Mouse (Mus musculus): ENCODE measurements around the gene Samd9l. TPM values are rescaled to one million over a fixed set of nuclear protein-coding genes. Genes with fewer than 3 reads are reported as not detected.
"Not testable (repeated sequence)": the region's sequence is repeated elsewhere in the genome, so short reads cannot be mapped to it uniquely, and the experiment has no call there.

The Samd9l gene
- polyA plus RNA-seq, 1 experiment from 2014 or later = 0.71 TPM

DNA sequence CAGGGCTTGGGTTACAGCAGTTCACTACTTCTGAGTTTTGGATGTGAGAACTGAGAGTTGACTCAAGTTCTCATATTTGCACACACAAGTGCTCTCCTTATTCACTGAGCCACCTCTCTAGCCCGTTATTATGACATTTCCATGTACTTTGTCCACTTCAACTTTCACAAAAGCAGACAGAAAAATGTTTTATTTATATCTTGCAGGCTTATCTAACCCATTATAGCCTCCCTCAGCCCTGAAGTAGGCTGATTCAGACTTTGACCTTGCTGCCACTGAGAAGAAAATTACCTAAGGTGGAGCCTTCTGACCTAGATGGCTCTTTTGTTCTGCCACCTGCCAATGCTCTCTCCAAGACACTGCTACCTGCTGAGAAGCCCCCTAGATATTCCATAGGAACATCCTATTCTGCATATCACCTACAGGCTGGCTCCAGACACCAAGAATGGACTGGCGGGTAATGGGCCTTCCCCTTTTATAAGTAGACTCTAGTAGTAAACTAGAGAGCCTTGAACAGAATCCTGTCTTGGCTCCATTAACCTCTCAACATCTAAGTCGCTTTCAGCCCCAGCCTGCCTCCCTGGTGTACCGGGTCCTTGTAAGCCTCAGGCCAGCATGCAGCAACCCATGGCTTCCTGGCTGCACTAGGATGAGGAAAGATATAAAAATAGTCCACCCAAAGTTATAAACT is 3.3 kb downstream of the Samd9l start:
- not testable (repeated sequence) for H3K27me3 ChIP-seq (ENCODE audit: control insufficient read depth, insufficient read depth, low read length); H3K4me1 ChIP-seq (ENCODE audit: control insufficient read depth, insufficient read depth, low read length); H3K4me3 ChIP-seq (ENCODE audit: low read depth, low read length); H3K36me3 ChIP-seq (ENCODE audit: control insufficient read depth, insufficient read depth, low read length); H3K27ac ChIP-seq (ENCODE audit: low read depth, low read length); ATAC-seq (ENCODE audit: low read depth); H3K9me3 ChIP-seq (ENCODE audit: control insufficient read depth, low read length); H3K9ac ChIP-seq (replicated peaks; ENCODE audit: low read depth, low read length); H3K4me2 ChIP-seq (ENCODE audit: low read depth, low read length)
- WGBS = 69% methylated on average over 4 of the region's 4 CpGs

DNA sequence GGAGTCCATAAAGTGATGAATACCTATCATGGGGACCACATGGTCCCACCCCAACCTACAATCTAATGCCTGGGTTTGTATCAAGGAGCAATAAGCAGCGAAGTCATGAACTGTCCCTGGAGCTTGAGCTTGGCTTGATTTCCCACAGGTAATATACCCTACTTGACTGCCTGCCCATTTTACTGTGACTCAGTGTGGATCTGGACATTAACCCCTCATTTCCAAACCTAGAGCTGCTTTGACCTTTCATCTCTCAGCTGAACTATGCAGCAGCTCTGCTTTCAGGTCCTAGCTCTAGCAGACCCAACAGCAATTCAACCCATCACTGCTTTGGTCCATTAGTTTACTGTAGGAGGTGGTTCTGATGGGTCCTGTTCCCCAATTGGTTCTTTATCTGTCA is 9.4 kb downstream of the Samd9l start:
- 78% methylated on average over 1 of the region's 1 CpGs for WGBS
- no peak overlapping the region for H3K9ac ChIP-seq (replicated peaks; ENCODE audit: low read depth, low read length)
- H3K4me1 ChIP-seq (ENCODE audit: control insufficient read depth, insufficient read depth, low read length) = no peaks in the 10 kb centered on the region
- H3K4me2 ChIP-seq (ENCODE audit: low read depth, low read length) = no peak overlapping the region
- no peak overlapping the region for H3K27ac ChIP-seq (ENCODE audit: low read depth, low read length)
- no peak overlapping the region for H3K4me3 ChIP-seq (ENCODE audit: low read depth, low read length)
- no peaks in the 10 kb centered on the region for H3K36me3 ChIP-seq (ENCODE audit: control insufficient read depth, insufficient read depth, low read length)
- no peaks in the 10 kb centered on the region for H3K9me3 ChIP-seq (ENCODE audit: control insufficient read depth, low read length)
- no peak for ATAC-seq (ENCODE audit: low read depth)
- no peaks in the 10 kb centered on the region for H3K27me3 ChIP-seq (ENCODE audit: control insufficient read depth, insufficient read depth, low read length)

DNA sequence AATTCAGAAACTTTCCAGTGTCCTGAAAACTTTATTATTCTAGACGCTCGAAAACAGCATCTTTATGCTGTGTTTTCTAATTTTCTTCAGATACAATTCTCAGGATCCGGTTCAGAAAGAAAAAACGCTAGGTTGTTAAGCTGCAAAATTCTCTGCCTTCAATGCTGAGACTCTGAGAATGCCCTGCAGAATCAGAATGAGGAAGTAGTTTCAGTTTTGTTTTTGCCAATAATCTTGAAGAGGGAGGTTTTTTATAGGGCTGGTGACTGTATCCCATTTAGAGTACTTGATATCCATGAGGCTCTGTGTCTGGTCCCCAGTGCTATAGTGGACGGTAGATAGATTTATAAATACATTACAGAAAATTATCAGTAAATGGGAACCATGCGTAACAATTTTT is 12.8 kb downstream of the Samd9l start:
- WGBS = 89% methylated on average over 6 of the region's 6 CpGs
- Histone ChIP-seq H3K4me1 (ENCODE audit: control insufficient read depth, insufficient read depth, low read length) (no peaks in the 10 kb centered on the region), H3K9me3 (ENCODE audit: control insufficient read depth, low read length) (no peaks in the 10 kb centered on the region), H3K36me3 (ENCODE audit: control insufficient read depth, insufficient read depth, low read length) (no peaks in the 10 kb centered on the region), H3K4me2 (ENCODE audit: low read depth, low read length) (no peak overlapping the region), H3K27me3 (ENCODE audit: control insufficient read depth, insufficient read depth, low read length) (no peaks in the 10 kb centered on the region), H3K27ac (ENCODE audit: low read depth, low read length) (no peak overlapping the region), H3K4me3 (ENCODE audit: low read depth, low read length) (no peak overlapping the region), H3K9ac (replicated peaks; ENCODE audit: low read depth, low read length) (no peak overlapping the region)
- ATAC-seq (ENCODE audit: low read depth) = no peak

DNA sequence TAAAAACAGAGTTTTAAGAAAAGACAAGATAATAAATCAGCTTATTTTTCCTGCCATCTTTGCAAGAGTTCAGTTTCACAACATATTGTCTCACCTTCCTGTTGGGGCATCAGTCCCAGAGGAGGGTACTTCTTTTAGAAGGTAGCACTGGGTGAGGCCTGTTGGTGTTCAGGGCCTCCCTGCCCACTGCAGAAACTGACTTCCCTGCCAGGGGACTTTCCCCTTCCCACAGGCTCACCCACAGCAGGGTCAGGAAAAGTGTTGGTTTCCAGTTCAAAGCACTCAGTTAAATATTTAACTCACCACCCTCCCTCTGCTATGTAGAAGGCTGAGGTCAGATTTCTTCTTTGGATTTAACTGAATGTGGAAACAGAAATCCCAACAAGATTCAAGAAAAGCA is 14.6 kb downstream of the Samd9l start:
- H3K4me3 ChIP-seq (ENCODE audit: low read depth, low read length); ATAC-seq (ENCODE audit: low read depth); H3K27ac ChIP-seq (ENCODE audit: low read depth, low read length); H3K27me3 ChIP-seq (ENCODE audit: control insufficient read depth, insufficient read depth, low read length); H3K4me1 ChIP-seq (ENCODE audit: control insufficient read depth, insufficient read depth, low read length); H3K9me3 ChIP-seq (ENCODE audit: control insufficient read depth, low read length); H3K4me2 ChIP-seq (ENCODE audit: low read depth, low read length); H3K36me3 ChIP-seq (ENCODE audit: control insufficient read depth, insufficient read depth, low read length); H3K9ac ChIP-seq (replicated peaks; ENCODE audit: low read depth, low read length): not testable (repeated sequence)

DNA sequence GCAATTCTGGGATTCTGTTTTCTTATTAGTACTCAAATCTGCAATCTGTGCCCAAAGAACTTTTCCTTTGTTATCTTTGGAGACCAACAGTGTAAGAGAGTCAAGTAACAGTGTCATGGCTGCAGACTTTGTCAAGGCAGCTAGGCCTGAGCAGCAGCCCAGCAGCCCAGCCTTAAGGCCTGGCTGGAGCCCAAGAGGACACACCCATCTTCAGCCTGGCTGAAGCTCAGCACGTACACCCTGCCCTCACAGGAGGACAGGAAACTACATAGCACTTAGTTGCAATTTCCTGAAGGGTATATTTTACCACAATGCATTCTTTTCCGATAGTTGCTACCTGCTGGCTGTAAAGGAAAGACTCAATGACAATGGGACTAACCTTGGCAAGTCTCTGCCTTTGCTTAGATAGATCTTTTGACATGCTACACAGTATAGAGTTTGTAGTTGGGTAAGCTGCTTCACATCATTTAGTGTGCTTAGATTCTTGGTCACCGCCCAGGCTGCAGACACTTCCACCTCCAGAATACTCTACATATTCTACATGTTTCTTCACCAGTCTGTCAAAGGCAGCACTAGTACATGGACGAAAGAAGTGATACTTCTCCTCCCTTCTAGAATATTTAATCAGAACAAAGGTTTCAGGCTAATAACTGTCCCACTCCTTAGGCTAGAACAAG is 15.1 kb downstream of the Samd9l start:
- H3K4me2 ChIP-seq (ENCODE audit: low read depth, low read length); H3K27me3 ChIP-seq (ENCODE audit: control insufficient read depth, insufficient read depth, low read length); H3K9me3 ChIP-seq (ENCODE audit: control insufficient read depth, low read length); H3K4me3 ChIP-seq (ENCODE audit: low read depth, low read length); H3K36me3 ChIP-seq (ENCODE audit: control insufficient read depth, insufficient read depth, low read length); H3K4me1 ChIP-seq (ENCODE audit: control insufficient read depth, insufficient read depth, low read length); H3K27ac ChIP-seq (ENCODE audit: low read depth, low read length); ATAC-seq (ENCODE audit: low read depth); H3K9ac ChIP-seq (replicated peaks; ENCODE audit: low read depth, low read length): not testable (repeated sequence)
- 17% methylated on average over 1 of the region's 4 CpGs for WGBS

DNA sequence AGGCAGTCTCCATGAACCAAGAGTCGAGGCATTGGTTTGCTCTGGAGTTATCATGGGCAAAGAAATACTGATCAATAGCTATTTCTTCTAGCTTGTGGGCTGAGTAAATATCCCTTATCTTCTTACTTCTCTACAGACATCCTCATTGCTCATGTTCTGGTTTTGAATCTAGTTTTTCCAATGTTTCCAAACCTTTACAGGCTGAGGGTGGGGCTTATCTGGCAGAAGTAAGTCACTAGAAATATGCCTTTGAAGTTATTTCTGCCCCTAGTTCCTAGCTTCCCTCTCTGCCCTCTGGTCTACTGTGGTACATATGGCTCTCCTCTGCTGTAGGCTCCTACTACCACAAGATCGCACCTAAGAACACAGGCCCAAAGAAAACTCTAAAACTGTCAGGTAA is 20.2 kb downstream of the Samd9l start:
- Histone ChIP-seq H3K27ac (ENCODE audit: low read depth, low read length) (no peak overlapping the region), H3K36me3 (ENCODE audit: control insufficient read depth, insufficient read depth, low read length) (no peaks in the 10 kb centered on the region), H3K9me3 (ENCODE audit: control insufficient read depth, low read length) (no peaks in the 10 kb centered on the region), H3K4me2 (ENCODE audit: low read depth, low read length) (no peak overlapping the region), H3K9ac (replicated peaks; ENCODE audit: low read depth, low read length) (no peak overlapping the region), H3K4me1 (ENCODE audit: control insufficient read depth, insufficient read depth, low read length) (no peaks in the 10 kb centered on the region), H3K27me3 (ENCODE audit: control insufficient read depth, insufficient read depth, low read length) (no peaks in the 10 kb centered on the region), H3K4me3 (ENCODE audit: low read depth, low read length) (no peak overlapping the region)
- WGBS = 96% methylated on average over 2 of the region's 2 CpGs
- no peak for ATAC-seq (ENCODE audit: low read depth)

DNA sequence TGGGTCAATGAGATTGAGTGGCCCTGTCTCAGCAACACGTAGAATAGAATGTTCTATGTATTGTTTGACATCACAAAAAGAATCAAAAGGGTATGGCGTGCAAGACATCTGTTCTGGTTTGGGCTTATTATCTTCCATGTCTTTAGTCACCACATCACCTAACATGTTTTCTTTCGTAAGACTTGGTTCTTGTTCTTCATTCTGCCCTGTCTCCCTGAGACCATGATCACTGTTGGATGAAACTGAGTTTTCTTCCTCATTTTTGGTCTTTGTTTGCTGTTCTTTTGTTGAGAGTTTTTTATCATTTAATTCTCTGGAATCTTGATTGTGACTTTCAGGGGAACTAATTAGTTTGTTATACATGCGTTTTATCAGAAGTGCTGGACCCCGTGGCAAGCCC is 22.7 kb downstream of the Samd9l start:
- Histone ChIP-seq H3K4me2 (ENCODE audit: low read depth, low read length) (no peak overlapping the region), H3K9me3 (ENCODE audit: control insufficient read depth, low read length) (no peaks in the 10 kb centered on the region), H3K4me3 (ENCODE audit: low read depth, low read length) (no peak overlapping the region), H3K27me3 (ENCODE audit: control insufficient read depth, insufficient read depth, low read length) (no peaks in the 10 kb centered on the region), H3K27ac (ENCODE audit: low read depth, low read length) (no peak overlapping the region), H3K9ac (replicated peaks; ENCODE audit: low read depth, low read length) (no peak overlapping the region), H3K4me1 (ENCODE audit: control insufficient read depth, insufficient read depth, low read length) (no peaks in the 10 kb centered on the region), H3K36me3 (ENCODE audit: control insufficient read depth, insufficient read depth, low read length) (no peaks in the 10 kb centered on the region)
- WGBS = 84% methylated on average over 5 of the region's 5 CpGs
- ATAC-seq (ENCODE audit: low read depth) = no peak

DNA sequence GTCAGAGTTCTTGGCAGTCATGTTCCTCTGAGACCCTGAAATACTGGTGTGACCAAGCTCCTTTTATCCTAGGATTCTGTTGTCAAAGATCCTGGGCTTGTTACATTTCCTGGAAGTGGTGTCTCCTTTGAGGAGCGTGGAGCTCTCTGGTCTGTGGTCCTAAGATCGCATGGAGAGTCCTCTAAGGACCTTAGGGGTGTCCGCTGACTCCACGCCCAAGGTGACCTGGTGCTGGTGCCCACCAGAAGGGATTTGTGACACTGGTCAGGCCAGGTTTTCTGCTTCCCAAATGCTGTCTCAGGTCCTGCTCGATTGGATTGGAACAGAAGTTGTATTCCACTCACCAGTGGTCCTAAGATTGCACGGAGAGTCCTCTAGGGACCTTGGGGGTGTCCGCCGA is 29.8 kb downstream of the Samd9l start:
- H3K9ac ChIP-seq (replicated peaks; ENCODE audit: low read depth, low read length) = no peak overlapping the region
- no peaks in the 10 kb centered on the region for H3K36me3 ChIP-seq (ENCODE audit: control insufficient read depth, insufficient read depth, low read length)
- H3K9me3 ChIP-seq (ENCODE audit: control insufficient read depth, low read length) = no peaks in the 10 kb centered on the region
- 83% methylated on average over 8 of the region's 8 CpGs for WGBS
- no peak for ATAC-seq (ENCODE audit: low read depth)
- no peaks in the 10 kb centered on the region for H3K4me1 ChIP-seq (ENCODE audit: control insufficient read depth, insufficient read depth, low read length)
- no peak overlapping the region for H3K4me2 ChIP-seq (ENCODE audit: low read depth, low read length)
- no peaks in the 10 kb centered on the region for H3K27me3 ChIP-seq (ENCODE audit: control insufficient read depth, insufficient read depth, low read length)
- no peak overlapping the region for H3K4me3 ChIP-seq (ENCODE audit: low read depth, low read length)
- no peak overlapping the region for H3K27ac ChIP-seq (ENCODE audit: low read depth, low read length)

DNA sequence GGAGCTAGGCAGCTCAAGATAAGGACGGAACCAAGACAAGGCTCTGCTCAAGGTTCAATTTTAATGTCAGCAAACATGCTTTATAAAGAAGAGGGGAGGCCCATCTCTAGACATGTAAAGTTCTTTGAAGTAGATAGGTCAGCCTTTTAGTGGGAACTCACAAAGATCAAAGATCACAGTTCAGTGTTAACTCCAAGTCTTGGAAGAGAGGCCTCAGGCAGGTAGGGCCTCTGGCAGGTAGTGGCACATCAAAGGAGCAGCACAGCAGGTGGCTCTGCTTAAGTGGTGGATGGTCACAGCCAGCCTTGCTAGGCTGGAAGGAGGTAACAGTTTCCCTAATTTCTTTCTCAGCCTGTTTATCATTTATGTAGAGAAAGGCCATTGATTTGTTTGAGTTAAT is 33.8 kb downstream of the Samd9l start:
- 86% methylated on average over 1 of the region's 1 CpGs for WGBS
- not testable (repeated sequence) for H3K27me3 ChIP-seq (ENCODE audit: control insufficient read depth, insufficient read depth, low read length); ATAC-seq (ENCODE audit: low read depth); H3K4me1 ChIP-seq (ENCODE audit: control insufficient read depth, insufficient read depth, low read length); H3K9me3 ChIP-seq (ENCODE audit: control insufficient read depth, low read length); H3K4me3 ChIP-seq (ENCODE audit: low read depth, low read length); H3K9ac ChIP-seq (replicated peaks; ENCODE audit: low read depth, low read length); H3K27ac ChIP-seq (ENCODE audit: low read depth, low read length); H3K36me3 ChIP-seq (ENCODE audit: control insufficient read depth, insufficient read depth, low read length); H3K4me2 ChIP-seq (ENCODE audit: low read depth, low read length)
